Mouse (Mus musculus): Measurements from ENCODE around the gene Spats2.
"Not testable (repeated sequence)": the region's sequence is repeated elsewhere in the genome, so short reads cannot be mapped to it uniquely, and the experiment has no call there.

Spats2 gene

GRCm38 (mm10) chr15:99224208-99224911, 98.6 kb downstream of the Spats2 start, which contains the start of gene Kcnh3:
Gene Kcnh3 (plus strand): TSS chr15:99224861.
- DNase-seq (ENCODE audit: low spot score in 2 of 2), result peak; percentile 89 to 91

GRCm38 (mm10) chr15:99225081-99225810, 99.5 kb downstream of the Spats2 start:
- peak; percentile 85 to 89 for DNase-seq (ENCODE audit: low spot score in 2 of 2)

GRCm38 (mm10) chr15:99226090-99226489, 100.4 kb downstream of the Spats2 start:
- DNase-seq (ENCODE audit: low spot score in 2 of 2), result peak in 1 of 2 experiments; percentile 40

GRCm38 (mm10) chr15:99231998-99232397, 106.3 kb downstream of the Spats2 start:
- DNase-seq (ENCODE audit: low spot score in 2 of 2), result no peak

GRCm38 (mm10) chr15:99233719-99234118, 108.0 kb downstream of the Spats2 start:
- DNase-seq (ENCODE audit: low spot score in 2 of 2), result no peak

- DNase-seq (ENCODE audit: low spot score in 2 of 2), result no peak
Observed at GRCm38 (mm10) chr15:99234326-99235010, 108.8 kb downstream of the Spats2 start.

- no peak for DNase-seq (ENCODE audit: low spot score in 2 of 2)
Observed at GRCm38 (mm10) chr15:99238006-99238405, 112.3 kb downstream of the Spats2 start.

GRCm38 (mm10) chr15:99240129-99240528, 114.4 kb downstream of the Spats2 start:
- no peak for DNase-seq (ENCODE audit: low spot score in 2 of 2)

GRCm38 (mm10) chr15:99241249-99241648, 115.5 kb downstream of the Spats2 start:
- no peak for DNase-seq (ENCODE audit: low spot score in 2 of 2)

- DNase-seq (ENCODE audit: low spot score in 2 of 2), result no peak
Observed at GRCm38 (mm10) chr15:99242045-99242444, 116.3 kb downstream of the Spats2 start.

- not testable (repeated sequence) for DNase-seq (ENCODE audit: low spot score in 2 of 2)
Observed at GRCm38 (mm10) chr15:99246736-99247135, 121.0 kb downstream of the Spats2 start.

GRCm38 (mm10) chr15:99248972-99249371, 123.3 kb downstream of the Spats2 start:
- peak; percentile 82 to 91 for DNase-seq (ENCODE audit: low spot score in 2 of 2)

- no peak for DNase-seq (ENCODE audit: low spot score in 2 of 2)
Observed at GRCm38 (mm10) chr15:99249938-99250337, 124.2 kb downstream of the Spats2 start.

GRCm38 (mm10) chr15:99251111-99251510, 125.4 kb downstream of the Spats2 start:
- not testable (repeated sequence) for DNase-seq (ENCODE audit: low spot score in 2 of 2)

GRCm38 (mm10) chr15:99251626-99252380, 126.1 kb downstream of the Spats2 start, which contains the start of gene Mcrs1:
Gene Mcrs1 (minus strand): TSS chr15:99251961.
- DNase-seq (ENCODE audit: low spot score in 2 of 2), result peak; percentile 98 to 99

GRCm38 (mm10) chr15:99252381-99253174, 126.9 kb downstream of the Spats2 start:
- DNase-seq (ENCODE audit: low spot score in 2 of 2), result peak; percentile 75 to 80

GRCm38 (mm10) chr15:99253175-99253479, 127.4 kb downstream of the Spats2 start:
- DNase-seq (ENCODE audit: low spot score in 2 of 2), result not testable (repeated sequence)

- DNase-seq (ENCODE audit: low spot score in 2 of 2), result no peak
Observed at GRCm38 (mm10) chr15:99253772-99254171, 128.1 kb downstream of the Spats2 start.

- no peak for DNase-seq (ENCODE audit: low spot score in 2 of 2)
Observed at GRCm38 (mm10) chr15:99254477-99255005, 128.8 kb downstream of the Spats2 start.

- no peak for DNase-seq (ENCODE audit: low spot score in 2 of 2)
Observed at GRCm38 (mm10) chr15:99255241-99255749, 129.6 kb downstream of the Spats2 start.
